Mouse (Mus musculus): ENCODE data around the gene Zfp536. TPM values are rescaled to one million over a fixed set of nuclear protein-coding genes. Genes with fewer than 3 reads are reported as not detected.

Zfp536 gene
- polyA plus RNA-seq, 1 experiment from 2014 or later = 5.1 TPM

GRCm38 (mm10) chr7:37774463-37774970 is 1.1 kb upstream of the Zfp536 start:
- no peak overlapping the region for H3K27ac ChIP-seq (ENCODE audit: poor library complexity, severe bottlenecking)

GRCm38 (mm10) chr7:37773906-37774305 is 465 bp upstream of the Zfp536 start:
- no peaks in the 10 kb centered on the region for H3K9me3 ChIP-seq (replicated peaks)
- peak overlapping the region; percentile 97 for H3K4me2 ChIP-seq
- no peak for ATAC-seq (ENCODE audit: insufficient number of reproducible peaks, low FRiP score)
- H3K27ac ChIP-seq (ENCODE audit: poor library complexity, severe bottlenecking) = no peak overlapping the region
- peak overlapping the region; percentile 67; the same call in 1 of the 2 replicates for H3K4me3 ChIP-seq
- peaks cover 9% of the 10 kb centered on the region for H3K4me1 ChIP-seq (replicated peaks)
- H3K9ac ChIP-seq = no peak overlapping the region
- H3K36me3 ChIP-seq = no peaks in the 10 kb centered on the region
- WGBS = 17% methylated on average over 5 of the region's 5 CpGs
- peaks cover 65% of the 10 kb centered on the region for H3K27me3 ChIP-seq (replicated peaks)

More at GRCm38 (mm10) chr7:37774463-37774970, 1.1 kb upstream of the Zfp536 start:
- Histone ChIP-seq H3K4me3 (no peak overlapping the region), H3K4me2 (no peak overlapping the region), H3K36me3 (no peaks in the 10 kb centered on the region), H3K9ac (no peak overlapping the region), H3K27me3 (replicated peaks) (peaks cover 63% of the 10 kb centered on the region), H3K9me3 (replicated peaks) (no peaks in the 10 kb centered on the region), H3K4me1 (replicated peaks) (peaks cover 9% of the 10 kb centered on the region)
- ATAC-seq (ENCODE audit: insufficient number of reproducible peaks, low FRiP score) = no peak
- 32% methylated on average over 11 of the region's 11 CpGs for WGBS

GRCm38 (mm10) chr7:37772376-37773311 is 797 bp downstream of the Zfp536 start:
- WGBS = under 1% methylated on average over 46 of the region's 46 CpGs
- no peaks in the 10 kb centered on the region for H3K9me3 ChIP-seq (replicated peaks)
- H3K4me2 ChIP-seq = peak overlapping the region; percentile 97
- peak overlapping the region; percentile 67 for H3K4me3 ChIP-seq
- no peak for ATAC-seq (ENCODE audit: insufficient number of reproducible peaks, low FRiP score)
- peaks cover 18% of the 10 kb centered on the region for H3K4me1 ChIP-seq (replicated peaks)
- H3K36me3 ChIP-seq = no peaks in the 10 kb centered on the region
- H3K27ac ChIP-seq (ENCODE audit: poor library complexity, severe bottlenecking) = no peak overlapping the region
- H3K27me3 ChIP-seq (replicated peaks) = peaks cover 68% of the 10 kb centered on the region
- peak overlapping the region; percentile 66; the same call in 1 of the 2 replicates for H3K9ac ChIP-seq

- under 1% methylated on average over 75 of the region's 75 CpGs for WGBS
- peak overlapping the region; percentile 97 for H3K4me2 ChIP-seq
- ATAC-seq (ENCODE audit: insufficient number of reproducible peaks, low FRiP score) = 0 out of 2 replicates have a peak, but pooled peaks have one; percentile 33
- peak overlapping the region; percentile 67 for H3K4me3 ChIP-seq
- H3K27ac ChIP-seq (ENCODE audit: poor library complexity, severe bottlenecking) = no peak overlapping the region
- H3K27me3 ChIP-seq (replicated peaks) = peaks cover 65% of the 10 kb centered on the region
- H3K9ac ChIP-seq = peak overlapping the region; percentile 66
- H3K36me3 ChIP-seq = no peaks in the 10 kb centered on the region
- peaks cover 18% of the 10 kb centered on the region for H3K4me1 ChIP-seq (replicated peaks)
- no peaks in the 10 kb centered on the region for H3K9me3 ChIP-seq (replicated peaks)
Measured at GRCm38 (mm10) chr7:37771491-37772375, 1.7 kb downstream of the Zfp536 start.

- Histone ChIP-seq H3K9me3 (replicated peaks) (no peaks in the 10 kb centered on the region), H3K9ac (peak overlapping the region; percentile 72), H3K36me3 (no peaks in the 10 kb centered on the region), H3K27me3 (replicated peaks) (peaks cover 65% of the 10 kb centered on the region), H3K4me1 (replicated peaks) (peaks cover 18% of the 10 kb centered on the region), H3K4me2 (peak overlapping the region; percentile 97), H3K27ac (ENCODE audit: poor library complexity, severe bottlenecking) (no peak overlapping the region), H3K4me3 (peak overlapping the region; percentile 67)
- ATAC-seq (ENCODE audit: insufficient number of reproducible peaks, low FRiP score) = peak; percentile 74
- whole genome bisulfite sequencing = under 1% methylated on average over 57 of the region's 57 CpGs
Measured at GRCm38 (mm10) chr7:37770400-37771050, 2.9 kb downstream of the Zfp536 start.

GRCm38 (mm10) chr7:37769526-37770399 is 3.7 kb downstream of the Zfp536 start:
- ATAC-seq (ENCODE audit: insufficient number of reproducible peaks, low FRiP score) = no peak; the same call in 1 of the 2 replicates
- Histone ChIP-seq H3K4me1 (replicated peaks) (peaks cover 18% of the 10 kb centered on the region), H3K36me3 (no peaks in the 10 kb centered on the region), H3K4me3 (peak overlapping the region; percentile 67), H3K27ac (ENCODE audit: poor library complexity, severe bottlenecking) (no peak overlapping the region), H3K27me3 (replicated peaks) (peaks cover 61% of the 10 kb centered on the region), H3K4me2 (peak overlapping the region; percentile 97), H3K9ac (peak overlapping the region; percentile 72), H3K9me3 (replicated peaks) (no peaks in the 10 kb centered on the region)
- under 1% methylated on average over 53 of the region's 53 CpGs for WGBS

GRCm38 (mm10) chr7:37769004-37769403 is 4.4 kb downstream of the Zfp536 start:
- H3K9me3 ChIP-seq (replicated peaks) = no peaks in the 10 kb centered on the region
- ATAC-seq (ENCODE audit: insufficient number of reproducible peaks, low FRiP score) = no peak

GRCm38 (mm10) chr7:37768310-37768940 is 5.0 kb downstream of the Zfp536 start:
- H3K9ac ChIP-seq = peak overlapping the region; percentile 72; the same call in 1 of the 2 replicates
- no peaks in the 10 kb centered on the region for H3K36me3 ChIP-seq
- H3K27ac ChIP-seq (ENCODE audit: poor library complexity, severe bottlenecking) = no peak overlapping the region
- H3K27me3 ChIP-seq (replicated peaks) = peaks cover 55% of the 10 kb centered on the region
- WGBS = 5% methylated on average over 10 of the region's 10 CpGs
- no peaks in the 10 kb centered on the region for H3K9me3 ChIP-seq (replicated peaks)
- ATAC-seq (ENCODE audit: insufficient number of reproducible peaks, low FRiP score) = no peak
- peak overlapping the region; percentile 67 for H3K4me3 ChIP-seq
- peaks cover 18% of the 10 kb centered on the region for H3K4me1 ChIP-seq (replicated peaks)
- H3K4me2 ChIP-seq = peak overlapping the region; percentile 97

More at GRCm38 (mm10) chr7:37769004-37769403, 4.4 kb downstream of the Zfp536 start:
- Histone ChIP-seq H3K4me3 (peak overlapping the region; percentile 67), H3K36me3 (no peaks in the 10 kb centered on the region), H3K27ac (ENCODE audit: poor library complexity, severe bottlenecking) (no peak overlapping the region), H3K9ac (peak overlapping the region; percentile 72; the same call in 1 of the 2 replicates), H3K4me2 (peak overlapping the region; percentile 97), H3K27me3 (replicated peaks) (peaks cover 56% of the 10 kb centered on the region), H3K4me1 (replicated peaks) (peaks cover 18% of the 10 kb centered on the region)
- under 1% methylated on average over 28 of the region's 28 CpGs for WGBS

GRCm38 (mm10) chr7:37758886-37759285 is 14.6 kb downstream of the Zfp536 start:
- Histone ChIP-seq H3K27ac (ENCODE audit: poor library complexity, severe bottlenecking) (no peak overlapping the region), H3K4me2 (no peak overlapping the region), H3K9me3 (replicated peaks) (no peaks in the 10 kb centered on the region), H3K4me1 (replicated peaks) (no peaks in the 10 kb centered on the region), H3K27me3 (replicated peaks) (peaks cover 15% of the 10 kb centered on the region), H3K4me3 (no peak overlapping the region), H3K36me3 (no peaks in the 10 kb centered on the region), H3K9ac (no peak overlapping the region)
- 85% methylated on average over 5 of the region's 5 CpGs for WGBS
- ATAC-seq (ENCODE audit: insufficient number of reproducible peaks, low FRiP score) = no peak

Measured in heart, embryonic 12.5 days (tissue).